Comparison of ENCODE assay signal across 26 mouse cellular contexts in genomic region chr16:89762523-89762922, GRCm38 (mm10).
A peak's percentile ranks its signal among the peaks of the same experiment; 100 is the strongest.
DNase-seq lines count a peak whose midpoint lies in the region; ATAC-seq and TF ChIP-seq lines count a peak whose summit lies in the region.
"Had no signal": no experiment of that assay in that cellular context is flagged by ENCODE, and none has a peak within 500 bp of the region (broad histone marks: within the 10 kb centered on the region; RNA-seq: fewer than 3 reads in every experiment).

No protein-coding gene starts in this region.

- DNase-seq in heart, adult 18-20 months: no peak
- DNase-seq in heart, adult 2 months: no peak
- DNase-seq: adrenal gland, adult 2 months; B cell, adult 2 months; cerebellum, adult 11 months; cerebellum, adult 2 months; cerebellum, adult 9-11 months; cerebellum, postnatal 25 days; embryo, embryonic 11 days; gastrocnemius, postnatal 10 days; gastrocnemius, postnatal 36 days; kidney, adult 11 months; kidney, adult 8-10 months had no signal

- 75% methylated on average over 10 of the region's 10 CpGs for WGBS in forebrain, embryonic 15.5 days
- WGBS in forebrain, embryonic 13.5 days: 80% methylated on average over 10 of the region's 10 CpGs
- WGBS in heart, embryonic 12.5 days: 65% methylated on average over 10 of the region's 10 CpGs
- WGBS in heart, embryonic 16.5 days: 69% methylated on average over 10 of the region's 10 CpGs
- 76% methylated on average over 10 of the region's 10 CpGs for WGBS in heart, adult 2 months

- H3K4me2 ChIP-seq in forebrain, embryonic 15.5 days (replicated peaks): no peak overlapping the region
- H3K4me2 ChIP-seq in forebrain, embryonic 13.5 days: no peak overlapping the region
- peak overlapping the region; percentile 39; the same call in 1 of the 2 replicates for H3K4me2 ChIP-seq in heart, embryonic 12.5 days
- H3K4me2 ChIP-seq in heart, embryonic 16.5 days (ENCODE audit: low read depth, low read length): peak overlapping the region; percentile 48; the same call in 1 of the 2 replicates
- H3K4me2 ChIP-seq: embryonic facial prominence, embryonic 15.5 days; hindbrain, embryonic 13.5 days; intestine, embryonic 15.5 days; kidney, embryonic 15.5 days had no signal

- TF ChIP-seq POLR2A in heart, adult 2 months (IDR thresholded peaks at IDR 0.05; ENCODE audit: insufficient read depth, low read depth, low read length): no peak

- TF ChIP-seq EP300 in heart, adult 2 months (IDR thresholded peaks at IDR 0.05; ENCODE audit: insufficient read depth, low read depth, low read length): no peak

- no peak overlapping the region for H3K27ac ChIP-seq in forebrain, embryonic 15.5 days (replicated peaks)
- H3K27ac ChIP-seq in forebrain, embryonic 13.5 days: no peak overlapping the region
- H3K27ac ChIP-seq in heart, embryonic 12.5 days (ENCODE audit: poor library complexity, severe bottlenecking): no peak overlapping the region
- H3K27ac ChIP-seq in heart, embryonic 16.5 days (ENCODE audit: low read length): no peak overlapping the region
- no peak overlapping the region for H3K27ac ChIP-seq in heart, adult 2 months
- H3K27ac ChIP-seq: embryonic facial prominence, embryonic 15.5 days; heart, embryonic 15.5 days; hindbrain, embryonic 10.5 days; hindbrain, embryonic 13.5 days; intestine, embryonic 15.5 days; kidney, embryonic 15.5 days had no signal

- H3K9me3 ChIP-seq in forebrain, embryonic 15.5 days: no peaks in the 10 kb centered on the region
- H3K9me3 ChIP-seq in forebrain, embryonic 13.5 days (replicated peaks): no peaks in the 10 kb centered on the region
- peaks cover 4% of the 10 kb centered on the region; the same call in 1 of the 2 replicates for H3K9me3 ChIP-seq in heart, embryonic 12.5 days (replicated peaks)
- H3K9me3 ChIP-seq in heart, embryonic 16.5 days (replicated peaks; ENCODE audit: control insufficient read depth, low read length): no peaks in the 10 kb centered on the region
- H3K9me3 ChIP-seq in E14TG2a.4 (ENCODE audit: low read length): no peaks in the 10 kb centered on the region
- H3K9me3 ChIP-seq: embryonic facial prominence, embryonic 15.5 days; heart, embryonic 15.5 days; hindbrain, embryonic 13.5 days; intestine, embryonic 15.5 days; kidney, embryonic 15.5 days had no signal

- intact Hi-C loops in heart, adult 2 months (cut with DNase I): loop anchor here (10.0 kb wide), 3 partner anchors 148 to 1368 kb away; no protein-coding TSS in a partner anchor

- no peak overlapping the region for H3K4me3 ChIP-seq in forebrain, embryonic 15.5 days
- H3K4me3 ChIP-seq in forebrain, embryonic 13.5 days: no peak overlapping the region
- no peak overlapping the region for H3K4me3 ChIP-seq in heart, embryonic 12.5 days
- H3K4me3 ChIP-seq in heart, embryonic 16.5 days (ENCODE audit: low read length): no peak overlapping the region
- no peak overlapping the region for H3K4me3 ChIP-seq in heart, adult 2 months
- 0 out of 2 replicates have a peak overlapping the region, but pooled peaks have one; percentile 13 for H3K4me3 ChIP-seq in E14TG2a.4 (replicated peaks; ENCODE audit: low read length)
- H3K4me3 ChIP-seq: embryonic facial prominence, embryonic 15.5 days; heart, embryonic 15.5 days; hindbrain, embryonic 10.5 days; hindbrain, embryonic 13.5 days; intestine, embryonic 15.5 days; kidney, embryonic 15.5 days had no signal

- 0 out of 2 replicates have a peak, but pooled peaks have one; percentile 31 for ATAC-seq in forebrain, embryonic 15.5 days (replicated peaks)
- ATAC-seq in forebrain, embryonic 13.5 days: no peak
- ATAC-seq in heart, embryonic 12.5 days (ENCODE audit: insufficient number of reproducible peaks, low FRiP score): no peak
- no peak for ATAC-seq in heart, embryonic 16.5 days (replicated peaks; ENCODE audit: extremely low read depth, insufficient read depth, low FRiP score)
- ATAC-seq: forebrain, embryonic 16.5 days; hindbrain, embryonic 16.5 days; intestine, embryonic 15.5 days had no signal

- no peaks in the 10 kb centered on the region for H3K79me2 ChIP-seq in heart, adult 2 months (replicated peaks; ENCODE audit: control insufficient read depth, insufficient read depth, low read length)

- TF ChIP-seq CTCF in heart, adult 2 months (IDR thresholded peaks at IDR 0.05): no peak
- no peak for TF ChIP-seq CTCF in E14TG2a.4 (conservative IDR thresholded peaks at IDR 0.05; ENCODE audit: low read length)

- H3K9ac ChIP-seq in forebrain, embryonic 15.5 days (replicated peaks): no peak overlapping the region
- no peak overlapping the region for H3K9ac ChIP-seq in forebrain, embryonic 13.5 days
- H3K9ac ChIP-seq in heart, embryonic 12.5 days: no peak overlapping the region
- no peak overlapping the region for H3K9ac ChIP-seq in heart, embryonic 16.5 days (ENCODE audit: low read length)
- no peak overlapping the region for H3K9ac ChIP-seq in heart, adult 2 months (ENCODE audit: low read depth, low read length)
- H3K9ac ChIP-seq: embryonic facial prominence, embryonic 15.5 days; heart, embryonic 15.5 days; hindbrain, embryonic 13.5 days; intestine, embryonic 15.5 days; kidney, embryonic 15.5 days had no signal

- no peaks in the 10 kb centered on the region for H3K36me3 ChIP-seq in forebrain, embryonic 15.5 days
- no peaks in the 10 kb centered on the region for H3K36me3 ChIP-seq in forebrain, embryonic 13.5 days (ENCODE audit: poor library complexity, severe bottlenecking)
- H3K36me3 ChIP-seq in heart, embryonic 12.5 days: no peaks in the 10 kb centered on the region
- no peaks in the 10 kb centered on the region for H3K36me3 ChIP-seq in heart, embryonic 16.5 days (ENCODE audit: control insufficient read depth, insufficient read depth)
- no peaks in the 10 kb centered on the region for H3K36me3 ChIP-seq in heart, adult 2 months (ENCODE audit: control insufficient read depth, insufficient read depth, low read length)
- no peaks in the 10 kb centered on the region for H3K36me3 ChIP-seq in E14TG2a.4 (ENCODE audit: insufficient read depth, low read length)
- H3K36me3 ChIP-seq: embryonic facial prominence, embryonic 15.5 days; heart, embryonic 15.5 days; hindbrain, embryonic 10.5 days; hindbrain, embryonic 13.5 days; intestine, embryonic 15.5 days; kidney, embryonic 15.5 days had no signal

- peaks cover 10% of the 10 kb centered on the region for H3K4me1 ChIP-seq in forebrain, embryonic 15.5 days
- H3K4me1 ChIP-seq in forebrain, embryonic 13.5 days: peaks cover 6% of the 10 kb centered on the region; the same call in 1 of the 2 replicates
- 0 out of 2 replicates have a peak, but pooled peaks cover 5% of the 10 kb centered on the region for H3K4me1 ChIP-seq in heart, embryonic 12.5 days (replicated peaks)
- H3K4me1 ChIP-seq in heart, embryonic 16.5 days (ENCODE audit: control insufficient read depth, insufficient read depth, low read length): 0 out of 2 replicates have a peak, but pooled peaks cover 2% of the 10 kb centered on the region
- no peaks in the 10 kb centered on the region for H3K4me1 ChIP-seq in heart, adult 2 months (ENCODE audit: control insufficient read depth, insufficient read depth, low read length)
- H3K4me1 ChIP-seq in E14TG2a.4 (replicated peaks; ENCODE audit: low read depth, low read length): peaks cover 7% of the 10 kb centered on the region
- H3K4me1 ChIP-seq: embryonic facial prominence, embryonic 15.5 days; heart, embryonic 15.5 days; hindbrain, embryonic 10.5 days; hindbrain, embryonic 13.5 days; intestine, embryonic 15.5 days had no signal

- H3K27me3 ChIP-seq in forebrain, embryonic 15.5 days: no peaks in the 10 kb centered on the region
- no peaks in the 10 kb centered on the region for H3K27me3 ChIP-seq in forebrain, embryonic 13.5 days
- no peaks in the 10 kb centered on the region for H3K27me3 ChIP-seq in heart, embryonic 12.5 days (replicated peaks)
- H3K27me3 ChIP-seq in heart, embryonic 16.5 days (ENCODE audit: control insufficient read depth, insufficient read depth, low read length): no peaks in the 10 kb centered on the region; the same call in 1 of the 2 replicates
- no peaks in the 10 kb centered on the region for H3K27me3 ChIP-seq in heart, adult 2 months (ENCODE audit: control insufficient read depth, insufficient read depth, low read length)
- peaks cover 4% of the 10 kb centered on the region; the same call in 1 of the 2 replicates for H3K27me3 ChIP-seq in E14TG2a.4 (ENCODE audit: insufficient read depth, low read length)
- H3K27me3 ChIP-seq: embryonic facial prominence, embryonic 15.5 days; hindbrain, embryonic 13.5 days; intestine, embryonic 15.5 days; kidney, embryonic 15.5 days had no signal

Comparison
In these comparisons a context has a peak if more than half of its experiments do, and no peak if none do; other contexts are left out.
1. H3K4me2 ChIP-seq: peak in heart, embryonic 12.5 days (single experiment) and heart, embryonic 16.5 days (single experiment); none in forebrain, embryonic 15.5 days (single experiment) and forebrain, embryonic 13.5 days (single experiment).